Mouse (Mus musculus) ES-Bruce4 (cell line): ENCODE measurements around the gene Ung.

Source experiments
- CTCF ChIP-seq: IDR thresholded peaks from one replicate; pipeline ENCODE4 v1.8.1; 2011; ENCODE audit warnings: low read depth, low read length
- POLR2A ChIP-seq: IDR thresholded peaks from one replicate; pipeline ENCODE4 v1.8.1; 2011; ENCODE audit warnings: low read length; ENCODE audit not compliant: insufficient read depth

- TF ChIP-seq POLR2A, result no peak
- no peak for TF ChIP-seq CTCF
These were observed 49.4 kb downstream of the Ung start for GRCm38 (mm10) chr5:114179541-114179940.
